Mouse (Mus musculus): ENCODE measurements around the gene Serpinb8.

DNA sequence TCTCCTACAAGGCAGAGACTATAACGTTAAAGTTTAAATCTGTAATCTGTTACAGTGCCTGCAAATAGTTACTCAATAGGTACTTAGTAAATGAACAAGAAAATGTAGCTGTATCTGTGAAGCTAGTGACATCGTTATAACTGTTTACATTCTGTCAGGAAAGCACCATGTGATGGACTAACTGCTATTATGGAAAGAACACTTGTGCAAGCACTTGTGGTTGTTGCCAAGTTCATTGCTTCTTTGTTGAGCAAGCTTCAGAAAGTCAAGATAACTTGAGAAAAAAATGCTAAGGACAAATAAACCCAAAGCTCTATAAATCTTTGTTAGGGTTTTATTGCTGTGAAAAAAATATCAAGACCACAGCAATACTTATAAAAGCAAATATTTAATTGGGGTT lies 67.9 kb downstream of the Serpinb8 start:
- no peak for TF ChIP-seq GATA1 (IDR thresholded peaks at IDR 0.05; ENCODE audit: borderline replicate concordance, low read length)
- no peak for TF ChIP-seq FLI1 (IDR thresholded peaks at IDR 0.05; ENCODE audit: low read length)

Data from megakaryocyte, embryonic 14.5 days (primary cell).